ENCODE assay signal across 8 mouse cellular contexts in the genomic region with DNA sequence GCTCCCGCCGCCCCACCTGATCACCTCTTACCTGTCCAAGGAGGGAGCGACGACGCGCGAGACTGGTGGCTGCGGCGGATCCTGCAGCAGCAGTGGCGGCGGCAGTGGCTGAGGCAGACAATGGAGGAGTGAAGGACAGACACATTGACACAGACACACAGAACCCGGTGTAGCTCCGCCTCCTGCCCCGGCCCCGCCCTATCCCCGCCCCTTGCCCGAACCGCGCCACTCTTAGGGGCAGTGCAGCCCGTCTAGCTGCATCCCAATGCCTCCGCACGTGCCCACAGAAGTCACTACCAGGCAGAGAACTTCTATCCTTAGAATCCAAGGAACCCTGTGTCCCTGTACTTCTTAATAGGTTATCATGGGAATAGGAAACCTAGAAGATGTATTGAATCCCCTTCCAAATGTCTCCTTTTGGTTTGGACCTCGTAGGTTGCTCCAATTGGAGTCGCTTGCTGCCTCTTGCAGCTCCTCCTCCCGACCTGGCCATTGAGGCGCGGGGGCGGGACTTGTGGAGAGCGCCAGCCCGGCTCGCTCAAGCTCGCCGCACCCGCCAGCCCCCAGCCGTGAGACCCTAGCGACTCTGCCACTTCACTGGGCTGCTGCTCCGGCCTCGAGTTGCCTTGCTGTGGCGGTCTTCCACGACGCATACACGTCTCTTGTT. TPM values are rescaled to one million over a fixed set of nuclear protein-coding genes. Genes with fewer than 3 reads are reported as not detected.
DNase-seq lines count a peak whose midpoint lies in the region; ATAC-seq and TF ChIP-seq lines count a peak whose summit lies in the region.

Gene Ankmy2 (plus strand): TSS at position 478 of the 667 bp plus-strand sequence.

- TF ChIP-seq CTCF in lung, adult 2 months (IDR thresholded peaks at IDR 0.05; ENCODE audit: insufficient read depth, low read length), result no peak

- DNase-seq in ES-CJ7 (ENCODE audit: low read depth, low spot score), result peak; percentile 92
- peak; percentile 82 for DNase-seq in cerebellum, adult 11 months
- DNase-seq in forebrain, embryonic 14.5 days (ENCODE audit: low spot score), result peak; percentile 98
- peak; percentile 92 to 93 for DNase-seq in heart, postnatal 14 days
- DNase-seq in layer of hippocampus, adult 11-12 months (ENCODE audit: low spot score), result peak; percentile 88
- peak; percentile 89 for DNase-seq in lung, adult 2 months
- DNase-seq in thymus, adult 18-20 months, result peak; percentile 88

- no peaks in the 10 kb centered on the region for H3K27me3 ChIP-seq in forebrain, embryonic 14.5 days (replicated peaks; ENCODE audit: control insufficient read depth, insufficient read depth, low read length)

- H3K27ac ChIP-seq in forebrain, embryonic 14.5 days (ENCODE audit: low read depth, low read length), result peak within 1 kb of the TSS; percentile 87

- peaks cover 14% of the 10 kb centered on the region for H3K4me1 ChIP-seq in forebrain, embryonic 14.5 days (ENCODE audit: control insufficient read depth, insufficient read depth, low read length)
- H3K4me1 ChIP-seq in lung, adult 2 months (ENCODE audit: control insufficient read depth, insufficient read depth, low read length), result peaks cover 12% of the 10 kb centered on the region

- H3K36me3 ChIP-seq in forebrain, embryonic 14.5 days (ENCODE audit: control insufficient read depth, insufficient read depth, low read length), result no peaks in the 10 kb centered on the region

- under 1% methylated on average over 40 of the region's 42 CpGs for WGBS in forebrain, embryonic 14.5 days
- WGBS in lung, adult 2 months, result under 1% methylated on average over 42 of the region's 42 CpGs

- ATAC-seq in forebrain, embryonic 14.5 days, result peak; percentile 97
- ATAC-seq in neutrophil, adult 5-6 weeks (ENCODE audit: extremely low read depth, insufficient number of reproducible peaks, low FRiP score, poor library complexity, severe bottlenecking), result peak; percentile 75

- H3K4me3 ChIP-seq in forebrain, embryonic 14.5 days (ENCODE audit: low read depth, low read length), result peak within 1 kb of the TSS; percentile 94
- H3K4me3 ChIP-seq in lung, adult 2 months (replicated peaks; ENCODE audit: extremely low read depth, low read depth, low read length), result peak within 1 kb of the TSS; percentile 98

- no peaks in the 10 kb centered on the region for H3K9me3 ChIP-seq in forebrain, embryonic 14.5 days (replicated peaks; ENCODE audit: control insufficient read depth, low read length)

- intact Hi-C loops in heart, postnatal 14 days (cut with DNase I), result loop anchor here (5.0 kb wide), 2 partner anchors 39 to 109 kb away; no protein-coding TSS in a partner anchor

- peak; percentile 79; the same call in 1 of the 2 replicates for TF ChIP-seq POLR2A in lung, adult 2 months (IDR thresholded peaks at IDR 0.05; ENCODE audit: borderline replicate concordance, extremely low read depth, low read depth, low read length)

- peak within 1 kb of the TSS; percentile 74 for H3K4me2 ChIP-seq in forebrain, embryonic 14.5 days (ENCODE audit: low read length)

- peak within 1 kb of the TSS; percentile 94 for H3K9ac ChIP-seq in forebrain, embryonic 14.5 days (ENCODE audit: low read length)

RNA-seq across cellular contexts. Expression of gene Ankmy2, which starts in this region (rescaled TPM):
- polyA plus RNA-seq in forebrain, embryonic 14.5 days (2014; fragmentation: Nextera tagmentation; extraction: Ambion mirVana), result 55.4 and 70.3 TPM in 2 replicates
- 10 to 100 TPM; 16.9 to 20.5 TPM for total RNA-seq in heart, postnatal 14 days (2021)
- 6.0 and 9.3 TPM in 2 replicates for polyA plus RNA-seq in lung, adult 2 months (2012; rRNA removed)
- total RNA-seq in neutrophil, adult 5-6 weeks (2017), result 15.5 and 16.6 TPM in 2 replicates

Comparison
In these comparisons a context has a peak if more than half of its experiments do, and no peak if none do; other contexts are left out.
1. Peak in every context shown above with its lines: DNase-seq, ATAC-seq, H3K4me3 ChIP-seq and H3K27ac ChIP-seq.